Mouse (Mus musculus) inflammation-experienced regulatory T-cells, adult 6 months (primary cell): ENCODE measurements around the gene Il6st. TPM values are rescaled to one million over a fixed set of nuclear protein-coding genes. Genes with fewer than 3 reads are reported as not detected.

ENCODE experiments used
- ATAC-seq: one replicate; pipeline ENCODE4 v1.8.0; 2017
- polyA plus RNA-seq, 3 experiments: library from polyadenylated mRNA; unstranded; fragments of 100-300 nt; shearing (Covaris generic); gene quantifications; one replicate each; pipeline ENCODE4 v1.2.1; 2017

Il6st gene
- polyA plus RNA-seq, 3 experiments from 2014 or later: 14.1 to 58.2 (median 51.0) TPM

DNA sequence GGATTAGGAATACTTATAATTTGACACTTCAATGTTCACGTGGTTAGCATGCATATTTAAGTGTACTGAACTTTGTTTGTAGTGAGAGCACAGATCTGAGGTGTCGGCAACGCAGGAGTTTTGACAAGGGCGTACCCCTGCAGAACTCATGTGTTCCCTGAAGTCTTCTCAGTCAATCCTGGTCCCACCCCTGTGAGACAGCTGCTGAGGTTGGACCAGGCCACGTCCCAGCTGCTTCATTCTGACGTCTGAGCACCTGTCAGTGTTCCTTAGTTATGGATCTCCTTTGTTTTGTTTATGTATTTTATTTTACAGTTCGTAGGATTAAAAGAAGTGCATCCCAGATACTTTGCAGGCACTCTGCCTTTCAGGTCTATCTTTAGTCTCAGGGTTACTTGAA lies 19.1 kb downstream of the Il6st start:
- ATAC-seq: no peak

DNA sequence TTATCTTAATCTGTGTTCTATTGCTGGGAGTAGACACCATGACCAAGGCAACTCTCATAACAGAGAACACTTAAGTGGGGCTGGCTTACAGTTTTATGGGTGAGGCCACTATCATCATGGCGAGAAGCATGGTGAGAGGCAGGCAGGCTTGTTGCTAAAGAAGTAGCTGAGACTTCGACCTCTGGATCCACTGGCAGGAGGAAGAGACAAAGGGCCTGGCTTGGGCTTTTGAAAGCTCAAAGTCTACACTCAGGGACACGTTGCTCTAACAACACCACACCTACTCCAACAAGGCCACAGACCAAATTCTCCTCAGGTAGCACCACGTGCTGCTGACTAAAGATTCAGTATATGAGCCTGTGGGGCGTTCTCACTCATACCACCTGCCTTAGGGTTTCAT lies 22.4 kb downstream of the Il6st start:
- no peak for ATAC-seq

DNA sequence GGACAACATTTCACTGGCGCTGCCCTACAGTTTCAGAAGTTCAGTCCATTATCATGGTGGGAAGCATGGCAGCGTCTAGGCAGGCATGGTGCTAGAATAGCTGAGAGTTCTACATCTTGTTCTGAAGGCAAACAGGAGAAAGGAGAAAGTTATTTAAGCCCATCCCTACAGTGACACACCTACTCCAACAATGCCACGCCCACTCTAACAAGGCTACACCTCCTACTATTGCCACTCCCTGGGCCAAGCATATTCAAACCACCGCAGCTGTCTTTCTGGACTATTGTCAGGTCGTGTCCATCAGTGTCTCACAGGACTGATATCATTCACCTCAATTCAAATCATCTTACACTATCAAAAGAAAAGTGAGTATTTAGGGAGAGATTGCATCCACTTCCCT lies 22.8 kb downstream of the Il6st start:
- ATAC-seq: no peak

DNA sequence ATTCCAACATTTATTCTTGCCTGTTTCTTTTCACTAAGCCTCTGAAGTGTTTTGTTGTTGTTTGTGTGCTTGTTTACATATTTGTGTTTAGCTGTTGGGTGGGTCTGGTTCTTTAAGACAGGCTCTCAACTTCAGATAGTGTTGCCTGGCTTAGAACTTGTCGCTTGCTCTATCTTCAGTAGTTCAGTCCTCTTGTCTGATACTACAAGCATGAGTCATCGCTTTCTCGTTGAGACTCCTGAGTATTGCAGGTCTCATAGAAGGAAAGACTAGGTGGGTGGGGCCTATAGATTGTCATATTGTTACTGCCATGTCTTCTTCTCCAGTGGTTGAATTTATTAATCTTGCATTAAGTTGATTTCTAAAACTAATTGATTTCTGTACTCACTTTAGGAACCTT lies 26.2 kb downstream of the Il6st start:
- no peak for ATAC-seq

DNA sequence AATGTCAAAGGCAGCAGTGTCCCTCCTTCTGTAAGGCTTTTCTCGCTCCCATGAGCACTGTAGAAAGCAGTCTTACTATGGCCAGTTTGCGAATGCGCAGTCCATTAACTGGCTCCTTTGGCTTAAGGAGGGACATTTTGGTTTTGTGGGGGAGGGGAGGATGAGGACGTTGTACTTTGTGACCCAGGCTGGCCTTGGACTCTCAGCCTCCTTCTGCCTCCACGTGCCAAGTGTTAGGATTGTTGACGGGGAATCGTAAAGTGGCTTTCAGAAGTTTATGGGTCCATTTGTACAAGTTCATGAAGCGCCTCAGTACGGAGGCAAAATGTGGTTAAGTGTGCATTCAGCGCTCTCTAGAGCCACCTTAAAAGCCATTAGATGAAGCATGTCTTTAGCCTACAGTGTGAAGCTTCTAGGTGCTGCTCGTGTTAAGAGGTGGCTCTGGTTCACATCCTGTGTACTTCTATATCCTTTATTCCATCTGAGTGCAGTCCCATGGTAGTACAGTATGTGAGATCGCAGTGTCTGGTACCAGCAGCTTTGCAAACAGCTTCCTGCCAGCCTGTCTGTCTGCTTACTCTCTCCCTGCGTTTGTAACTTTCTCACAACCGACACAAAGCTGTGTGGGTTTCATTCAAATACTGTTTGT lies 27.9 kb downstream of the Il6st start:
- no peak for ATAC-seq

DNA sequence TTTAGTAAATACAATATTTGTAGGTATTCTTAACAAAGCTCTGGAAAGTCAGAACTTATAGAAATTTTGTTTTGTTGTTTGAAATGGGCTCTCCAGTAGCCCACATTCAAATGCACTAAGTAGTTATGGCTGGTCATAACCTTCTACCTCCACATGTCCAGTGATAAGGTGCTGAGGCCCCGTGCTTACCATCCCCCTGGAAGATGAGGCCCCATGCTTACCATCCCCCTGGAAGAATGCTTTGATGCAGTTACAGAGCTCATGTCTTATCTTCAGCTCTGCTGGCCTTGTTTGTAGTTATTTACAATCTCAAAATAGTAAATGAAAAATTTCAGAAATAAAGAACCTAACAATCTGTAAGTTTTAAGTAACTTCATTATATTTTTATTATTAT lies 28.4 kb downstream of the Il6st start:
- ATAC-seq: no peak

DNA sequence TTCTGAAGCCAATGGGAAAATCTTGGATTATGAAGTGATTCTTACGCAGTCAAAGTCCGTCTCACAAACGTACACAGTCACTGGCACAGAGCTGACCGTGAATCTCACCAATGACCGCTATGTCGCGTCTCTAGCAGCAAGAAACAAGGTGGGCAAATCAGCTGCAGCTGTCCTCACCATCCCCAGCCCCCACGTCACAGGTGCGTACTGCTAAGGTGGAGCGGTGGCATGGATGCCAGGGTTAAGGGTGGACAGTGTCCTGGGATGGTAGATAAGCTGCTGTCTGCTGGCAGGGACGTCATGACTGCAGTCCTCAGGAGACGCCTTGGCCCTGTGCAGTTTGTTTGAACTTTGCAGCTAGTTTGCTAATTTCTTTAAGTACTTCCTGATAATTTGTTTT lies 30.7 kb downstream of the Il6st start:
- no peak for ATAC-seq

DNA sequence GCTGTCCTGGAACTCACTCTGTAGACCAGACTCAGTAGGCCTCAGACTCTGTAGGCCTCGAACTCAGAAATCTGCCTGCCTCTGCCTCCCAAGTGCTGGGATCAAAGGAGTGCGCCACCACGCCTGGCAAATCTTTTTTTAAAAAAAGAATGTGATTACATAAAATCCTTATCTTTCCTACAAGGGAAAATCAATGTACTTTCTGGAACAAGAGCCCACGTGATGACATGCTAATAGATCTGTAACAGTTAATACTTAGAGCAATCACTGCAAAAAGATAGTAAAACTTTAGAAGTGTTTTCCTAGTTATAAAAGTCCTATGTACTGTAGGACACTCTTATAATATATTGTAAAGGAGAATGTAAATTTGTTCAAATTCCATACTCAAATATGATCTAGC lies 36.2 kb downstream of the Il6st start:
- no peak for ATAC-seq

DNA sequence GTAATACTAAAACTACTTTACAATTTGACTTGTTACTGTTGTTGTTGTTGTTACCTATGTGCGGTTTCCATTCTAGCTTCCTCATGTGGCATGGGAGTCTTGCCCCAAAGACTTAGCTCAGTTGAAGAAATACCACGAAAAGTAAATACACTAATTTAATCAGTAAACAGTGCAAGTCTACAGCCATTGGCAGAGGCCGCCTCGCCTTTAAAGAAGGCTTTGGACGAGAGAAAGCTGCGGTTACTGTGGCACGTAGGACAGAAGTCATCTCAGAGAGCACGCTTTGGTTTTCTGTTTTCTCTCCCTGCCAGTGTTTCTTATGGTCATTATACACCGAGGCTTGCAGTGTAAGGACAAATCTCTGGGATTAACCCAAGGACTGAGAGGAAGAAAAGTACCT lies 36.6 kb downstream of the Il6st start:
- ATAC-seq: no peak

DNA sequence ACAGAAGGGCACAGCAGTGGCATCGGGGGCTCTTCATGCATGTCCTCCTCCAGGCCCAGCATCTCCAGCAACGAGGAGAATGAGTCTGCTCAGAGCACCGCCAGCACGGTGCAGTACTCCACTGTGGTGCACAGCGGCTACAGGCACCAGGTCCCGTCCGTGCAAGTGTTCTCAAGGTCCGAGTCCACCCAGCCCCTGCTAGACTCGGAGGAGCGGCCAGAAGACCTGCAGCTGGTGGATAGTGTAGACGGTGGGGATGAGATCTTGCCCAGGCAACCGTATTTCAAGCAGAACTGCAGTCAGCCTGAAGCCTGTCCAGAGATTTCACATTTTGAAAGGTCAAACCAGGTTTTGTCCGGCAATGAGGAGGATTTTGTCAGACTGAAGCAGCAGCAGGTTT lies 40.0 kb downstream of the Il6st start:
- no peak for ATAC-seq

DNA sequence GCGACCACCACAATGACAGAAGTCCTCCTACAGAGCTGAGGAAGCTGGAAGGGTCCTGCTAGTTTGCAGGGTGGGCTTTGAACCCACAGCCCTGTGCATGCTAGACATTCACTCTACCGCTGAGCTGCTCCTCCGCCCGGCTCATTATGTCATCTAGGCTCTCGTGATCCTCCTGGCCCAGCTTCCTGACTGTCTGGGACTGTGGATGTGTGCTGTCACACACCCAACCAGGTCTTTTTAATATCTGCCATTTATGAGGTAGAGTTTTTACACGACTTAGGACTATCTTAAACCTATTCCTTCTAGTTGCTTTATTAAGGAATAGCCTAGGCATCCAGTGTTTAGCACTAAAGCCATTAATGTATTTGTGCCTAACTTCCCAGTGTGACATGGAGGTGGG lies 41.6 kb downstream of the Il6st start:
- ATAC-seq: no peak

DNA sequence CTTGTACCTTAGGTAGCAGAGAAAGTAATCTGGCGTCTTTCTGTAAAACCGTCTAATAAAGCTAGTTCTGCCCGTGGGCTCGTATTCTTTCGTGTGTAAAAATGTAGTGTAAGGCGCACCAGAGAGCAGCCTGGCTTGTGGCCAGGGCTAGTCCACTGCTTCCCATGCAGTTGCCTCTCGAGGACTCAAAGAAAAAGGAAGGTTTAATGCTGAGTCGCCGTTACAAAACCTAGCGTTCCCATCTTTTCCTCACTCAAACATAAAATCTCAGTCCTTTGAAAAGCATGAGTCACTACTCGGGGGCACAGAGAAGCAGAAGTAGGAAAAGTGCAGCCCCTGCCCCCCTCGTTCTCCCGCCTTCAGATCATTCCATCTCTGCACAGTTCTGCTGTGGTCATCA lies 42.9 kb downstream of the Il6st start:
- ATAC-seq: no peak

DNA sequence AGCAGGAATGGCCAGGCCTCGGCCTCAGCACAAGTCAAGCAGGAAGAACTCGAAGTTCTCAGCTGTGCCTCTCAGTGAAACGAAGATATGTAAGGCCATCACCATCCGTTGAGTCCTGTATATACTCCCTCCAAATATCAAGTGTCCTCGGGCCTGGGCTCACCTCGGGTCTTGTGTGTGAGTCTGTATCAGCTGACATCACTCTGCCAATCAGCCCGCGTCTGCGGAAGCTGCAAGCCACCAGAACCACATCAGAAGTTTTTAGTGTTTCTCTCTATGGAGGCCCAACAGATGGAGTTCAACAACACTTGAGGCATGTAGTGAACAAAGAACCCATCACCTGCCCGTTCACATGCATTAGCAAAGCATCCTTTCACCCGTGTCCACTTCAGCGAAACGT lies 43.8 kb downstream of the Il6st start:
- ATAC-seq: peak; percentile 83

DNA sequence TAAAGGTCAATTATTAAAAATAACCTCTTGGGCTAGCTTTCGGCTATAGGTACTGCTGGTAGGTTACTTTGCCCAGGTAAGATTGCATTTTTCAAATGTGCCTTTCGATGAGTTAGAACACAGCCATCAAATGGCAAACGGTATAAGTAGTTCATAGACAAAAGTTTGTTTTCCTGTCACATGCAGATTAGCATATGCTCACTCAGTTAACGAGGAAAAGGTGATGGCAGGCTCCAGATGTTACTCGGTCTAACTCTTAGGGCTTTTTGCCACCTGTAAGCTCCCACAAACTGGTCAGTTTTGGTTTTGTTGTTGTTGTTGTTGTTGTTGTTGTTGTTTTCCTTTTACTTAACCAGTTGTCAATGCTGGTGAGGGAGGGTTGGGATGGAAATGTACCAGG lies 44.6 kb downstream of the Il6st start:
- ATAC-seq: no peak

DNA sequence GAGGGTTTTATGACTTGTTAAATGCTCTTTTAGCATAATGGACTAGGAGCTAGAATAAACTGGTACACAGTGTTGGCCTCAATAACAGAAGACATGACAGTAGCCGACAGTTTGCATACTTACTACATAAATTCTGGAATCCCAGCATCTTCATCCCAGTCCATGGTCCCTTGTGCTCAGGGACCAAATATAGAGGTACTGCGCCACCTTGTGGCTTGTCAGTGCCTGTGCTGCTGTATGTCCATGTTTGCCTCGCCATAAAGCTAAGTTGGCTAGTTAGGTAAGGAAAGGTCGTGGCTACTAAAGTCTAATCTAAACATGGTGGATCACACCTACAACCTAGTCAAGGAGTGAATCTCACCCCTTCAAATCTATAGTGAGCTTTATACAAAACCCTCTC lies 45.6 kb downstream of the Il6st start:
- peak; percentile 38 for ATAC-seq

DNA sequence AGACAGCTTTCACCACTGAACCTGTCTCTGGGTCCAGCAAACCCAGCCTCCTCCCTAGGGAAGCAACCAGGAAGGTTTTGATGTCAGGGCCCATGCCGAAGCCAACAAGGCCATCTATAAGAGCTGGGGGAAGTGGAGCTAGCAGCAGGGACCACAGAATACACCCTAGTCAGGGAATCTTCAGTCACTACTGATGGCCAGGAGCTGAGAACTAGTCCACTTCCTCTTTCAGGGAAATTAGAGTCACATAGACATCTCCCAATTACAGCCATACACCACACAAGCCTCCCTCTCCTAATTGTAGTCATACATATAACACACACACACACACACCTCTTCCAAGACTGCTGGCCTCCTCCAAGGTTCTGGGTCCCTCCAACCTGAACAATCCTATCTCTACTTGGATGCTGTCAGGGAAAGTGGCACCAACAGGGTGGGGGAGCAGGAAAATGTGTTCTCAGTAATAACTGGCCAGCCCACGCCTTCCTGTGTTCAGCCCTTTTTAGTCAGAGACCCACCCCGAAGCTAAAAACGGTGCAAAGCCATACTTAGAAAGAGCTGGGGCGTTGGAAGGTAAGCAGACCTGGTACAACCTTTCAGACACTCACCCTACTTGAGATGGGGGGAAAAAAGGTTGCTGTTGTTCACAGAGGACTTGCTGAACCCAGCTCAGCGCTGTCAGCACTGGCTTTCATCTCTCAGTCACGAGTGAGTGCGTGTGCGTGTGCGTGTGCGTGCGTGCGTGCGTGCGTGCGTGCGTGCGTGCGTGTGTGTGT lies 46.8 kb downstream of the Il6st start:
- peak; percentile 51 for ATAC-seq

DNA sequence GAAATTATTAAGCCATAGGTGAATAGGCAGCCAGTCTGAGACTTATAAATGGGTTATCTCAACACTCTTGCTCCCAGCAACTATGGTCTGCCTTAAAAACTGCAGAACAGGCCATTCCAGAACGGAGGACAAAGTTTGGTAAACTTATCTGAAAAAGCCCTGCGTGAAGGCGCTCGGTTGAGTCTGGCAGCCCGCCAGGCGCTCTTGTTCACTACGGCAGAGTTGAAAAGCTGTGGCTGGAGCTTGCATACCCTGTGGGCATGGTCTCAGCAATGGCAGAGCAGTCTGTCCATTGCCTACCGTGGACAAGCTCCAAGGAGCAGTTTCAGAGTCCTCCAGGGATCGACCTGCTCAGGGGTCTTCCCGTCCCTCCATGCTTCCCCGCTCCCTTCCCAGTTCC lies 47.4 kb downstream of the Il6st start:
- ATAC-seq: no peak

DNA sequence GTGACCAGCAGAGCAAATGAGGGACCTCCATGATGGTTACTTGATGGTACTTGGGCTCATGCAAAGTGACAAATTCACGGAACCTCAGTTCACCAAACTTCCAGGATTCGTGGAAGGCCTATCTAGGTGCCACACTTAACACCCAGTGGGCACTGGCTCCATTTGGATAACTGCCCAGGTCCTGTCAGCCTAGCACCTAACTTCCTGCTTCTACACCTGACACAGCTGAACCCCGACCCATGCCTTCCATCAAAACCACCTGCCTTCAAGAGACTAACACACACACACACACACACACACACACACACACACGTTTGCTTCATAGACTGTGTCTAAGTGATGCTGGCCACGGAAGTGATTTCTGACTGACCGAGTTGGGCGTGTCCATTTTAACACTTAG lies 47.9 kb downstream of the Il6st start:
- no peak for ATAC-seq

DNA sequence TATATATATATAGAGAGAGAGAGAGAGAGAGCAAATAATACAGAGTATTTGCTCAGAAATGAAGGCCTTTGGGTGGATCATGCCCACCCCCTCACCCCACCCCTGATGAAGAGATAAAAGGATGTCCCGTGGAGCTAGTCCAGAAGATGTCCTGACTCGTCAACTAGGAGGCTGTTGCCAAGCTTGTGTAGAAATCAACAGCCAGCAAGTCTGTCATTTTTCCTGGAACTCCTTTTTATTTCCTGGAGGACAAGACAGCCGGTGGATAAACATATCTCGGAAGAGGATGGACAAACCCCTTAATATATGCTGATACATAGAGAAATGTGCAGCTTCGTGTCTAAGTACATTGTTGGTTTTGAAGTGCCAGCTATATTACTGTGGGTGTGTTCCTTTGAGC lies 49.0 kb downstream of the Il6st start:
- no peak for ATAC-seq

DNA sequence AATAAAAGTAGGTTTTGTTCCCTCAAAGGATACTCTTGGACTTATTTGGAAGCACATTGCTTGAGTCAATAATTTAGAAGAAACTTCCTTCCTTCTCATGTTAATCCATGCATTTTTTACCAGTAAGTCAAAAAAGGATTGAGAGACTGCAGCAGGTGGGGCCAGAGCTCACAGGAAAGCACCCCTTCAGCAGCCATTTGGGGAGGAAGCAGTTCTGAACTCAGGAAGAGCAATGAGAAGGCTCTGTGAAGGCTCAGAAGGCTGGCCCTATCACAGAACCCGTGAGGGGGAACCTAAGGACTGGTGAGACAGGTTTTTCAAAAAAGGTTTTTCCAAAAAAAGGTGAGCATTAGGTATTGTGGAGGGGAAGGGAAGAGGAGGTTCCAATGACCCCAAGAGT lies 50.7 kb downstream of the Il6st start:
- ATAC-seq: no peak

DNA sequence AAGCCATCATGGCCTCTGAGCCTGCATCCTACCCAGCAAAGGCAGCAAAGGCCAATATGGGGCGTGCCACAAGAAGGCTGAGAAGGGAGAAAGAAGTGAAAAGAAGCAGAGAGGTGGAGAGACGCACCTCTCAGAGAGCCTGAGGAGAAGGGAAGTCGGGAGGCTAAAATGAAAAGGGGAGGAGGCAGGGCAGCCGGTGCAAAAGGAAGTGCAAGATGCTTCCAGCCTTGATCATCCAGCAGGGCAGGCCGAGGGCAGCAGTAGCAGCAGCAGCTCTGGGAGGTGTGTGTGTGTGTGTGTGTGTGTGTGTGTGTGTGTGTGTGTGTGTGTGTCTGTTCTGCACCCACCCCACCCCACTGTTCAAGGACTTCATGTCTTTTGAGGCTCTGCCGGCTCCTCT lies 58.4 kb downstream of the Il6st start:
- no peak for ATAC-seq

DNA sequence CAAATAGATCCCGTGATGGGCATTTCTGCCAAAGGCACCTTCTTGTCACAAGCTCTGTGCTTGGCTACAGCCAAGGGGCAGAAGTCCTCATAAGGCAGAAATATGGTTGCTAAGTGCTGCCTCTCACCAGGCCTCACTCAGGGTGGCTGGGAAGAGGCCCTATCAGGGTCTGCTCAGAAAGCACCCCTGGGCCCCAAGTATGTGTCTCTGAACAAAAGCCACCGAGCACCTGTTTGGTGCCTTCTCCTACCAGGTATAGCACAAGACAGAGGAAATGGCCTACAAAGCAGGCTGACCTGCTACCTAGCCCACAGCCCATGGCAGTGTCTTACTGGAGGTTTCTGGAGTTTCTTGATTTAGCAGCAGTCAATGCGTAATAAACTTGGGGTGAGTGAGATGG lies 59.0 kb downstream of the Il6st start:
- no peak for ATAC-seq

DNA sequence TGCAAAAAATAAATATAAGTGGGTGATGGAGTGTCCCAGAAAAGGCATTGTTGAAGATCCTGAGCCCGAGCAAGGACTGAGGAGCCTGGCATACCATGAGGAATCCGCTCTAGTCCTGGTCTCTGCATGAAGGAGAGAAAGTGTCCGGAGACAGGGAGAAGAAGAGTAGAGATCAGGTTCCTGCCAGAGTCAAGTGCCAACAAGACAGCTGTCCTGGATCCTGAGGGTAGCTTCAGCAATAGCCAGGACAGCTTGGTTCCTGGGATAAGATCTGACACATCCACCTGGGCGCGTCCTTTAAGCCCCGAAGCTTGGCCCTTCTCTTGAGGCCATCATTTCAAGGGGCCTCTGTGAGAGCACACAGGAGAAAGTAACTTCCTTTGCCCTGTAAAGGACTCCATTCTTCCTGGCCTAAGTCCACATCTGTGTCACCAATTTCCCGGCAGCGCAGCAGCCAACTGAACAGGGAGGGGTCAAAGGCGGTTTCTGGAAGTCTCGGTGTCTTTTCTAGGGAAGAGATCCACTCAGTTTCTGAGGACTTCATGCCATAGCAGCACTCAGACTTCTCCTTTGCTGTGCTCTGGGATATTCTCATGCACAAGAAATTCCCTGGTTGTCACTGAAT lies 59.6 kb downstream of the Il6st start:
- no peak for ATAC-seq

DNA sequence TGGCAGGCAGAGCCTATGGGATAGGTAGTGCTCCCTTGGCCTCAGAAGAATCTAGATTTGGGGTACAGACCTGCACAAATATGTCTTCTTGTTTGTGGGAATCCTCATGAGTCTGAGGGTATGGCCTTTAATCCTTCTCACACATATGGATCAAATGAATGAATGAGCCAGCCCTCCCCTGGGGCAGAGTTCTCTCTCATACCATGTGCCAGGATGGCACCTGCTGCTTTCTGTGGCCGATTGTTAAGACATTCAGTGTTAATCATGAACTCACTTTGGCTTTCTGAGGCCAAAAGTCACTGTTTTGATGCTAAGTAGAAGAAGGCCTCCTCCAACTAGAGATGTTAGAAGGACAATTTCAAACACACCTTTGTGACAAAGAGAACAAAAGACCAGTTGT lies 63.3 kb downstream of the Il6st start:
- no peak for ATAC-seq
